Mouse (Mus musculus): Measurements from ENCODE around the gene Col5a1. TPM values are rescaled to one million over a fixed set of nuclear protein-coding genes. Genes with fewer than 3 reads are reported as not detected.

Gene Col5a1
- polyA plus RNA-seq, 2 experiments = 6.2 to 6.8 TPM

DNA sequence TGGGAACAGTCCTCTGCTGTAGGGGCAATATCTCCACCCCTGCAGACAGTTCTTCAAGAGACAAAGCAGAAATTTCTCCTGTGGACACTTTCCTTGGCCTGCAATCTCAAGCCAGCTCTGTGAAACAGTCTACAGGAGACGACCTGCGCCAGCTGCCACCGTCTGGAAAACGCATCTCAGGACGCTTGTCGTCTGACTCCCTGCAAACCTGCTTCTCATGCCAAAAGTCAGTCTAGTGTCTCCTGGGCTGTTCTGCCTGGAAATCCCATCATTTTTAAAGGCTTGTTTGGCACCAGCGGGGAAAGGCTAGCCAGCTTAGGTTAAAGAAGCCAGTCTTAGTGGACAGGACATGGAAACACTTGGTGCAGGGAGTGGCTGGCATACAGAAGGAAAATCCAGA is 2.9 kb upstream of the Col5a1 start:
- Histone ChIP-seq H3K27me3 (ENCODE audit: control insufficient read depth, insufficient read depth, low read length) (peaks cover 32% of the 10 kb centered on the region), H3K9ac (replicated peaks) (no peak overlapping the region), H3K27ac (no peak overlapping the region), H3K4me3 (ENCODE audit: insufficient read depth in 1 of 2, low read depth in 2 of 2, low read length in 2 of 2) (no peak overlapping the region), H3K4me2 (ENCODE audit: low read depth) (no peak overlapping the region), H3K9me3 (ENCODE audit: control insufficient read depth, low read length) (no peaks in the 10 kb centered on the region), H3K4me1 (replicated peaks; ENCODE audit: control insufficient read depth in 2 of 2, insufficient read depth in 2 of 2, low read length in 1 of 2) (no peaks in the 10 kb centered on the region), H3K36me3 (replicated peaks; ENCODE audit: control insufficient read depth, insufficient read depth, low read depth) (no peaks in the 10 kb centered on the region)
- no peak for DNase-seq (ENCODE audit: low read depth in 3 of 3, low spot score in 3 of 3)
- WGBS (ENCODE audit: insufficient replicate concordance) = 68% methylated on average over 7 of the region's 7 CpGs
- ATAC-seq (ENCODE audit: insufficient read depth) = no peak
- TF ChIP-seq EP300 (IDR thresholded peaks at IDR 0.05; ENCODE audit: low read depth) = no peak
- TF ChIP-seq CTCF (IDR thresholded peaks at IDR 0.05; ENCODE audit: low read depth) = no peak

DNA sequence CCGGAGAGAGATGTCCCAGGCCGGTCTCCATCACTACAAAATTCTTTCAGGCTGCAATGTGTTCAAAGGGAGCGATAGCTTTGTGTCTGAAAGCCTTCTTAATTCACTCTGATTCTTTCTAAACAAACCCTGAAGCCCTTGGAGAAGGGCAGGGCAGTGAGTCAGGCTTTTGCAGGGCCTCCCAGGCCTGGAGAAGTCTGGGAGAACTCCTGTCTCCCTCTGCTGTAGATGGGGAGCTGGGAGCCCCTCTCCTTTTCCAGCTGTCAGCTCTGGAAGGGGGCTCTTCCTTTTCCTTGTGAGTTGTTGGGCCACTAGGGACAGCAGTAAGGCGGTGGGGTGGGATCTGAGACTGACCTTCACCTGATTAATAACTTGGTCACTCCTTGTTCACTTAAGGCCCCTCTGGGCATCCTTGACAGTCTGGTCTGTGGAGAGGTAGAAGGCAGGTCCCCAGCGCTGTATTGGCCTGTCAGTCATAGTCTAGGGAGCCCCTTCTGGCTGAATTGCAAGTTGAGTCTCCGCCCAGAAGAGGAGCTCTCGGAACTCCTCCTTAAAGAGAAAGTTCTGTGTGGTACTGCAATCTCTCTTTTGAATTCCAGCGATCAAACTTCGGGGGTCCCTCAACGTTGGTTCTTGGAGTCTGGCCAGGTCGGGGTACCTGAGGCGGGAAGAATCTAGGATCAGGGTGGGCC is 623 bp upstream of the Col5a1 start:
- 12% methylated on average over 12 of the region's 12 CpGs for WGBS (ENCODE audit: insufficient replicate concordance)
- Histone ChIP-seq H3K4me1 (replicated peaks; ENCODE audit: control insufficient read depth in 2 of 2, insufficient read depth in 2 of 2, low read length in 1 of 2) (no peaks in the 10 kb centered on the region), H3K27ac (no peak overlapping the region), H3K4me3 (ENCODE audit: insufficient read depth in 1 of 2, low read depth in 2 of 2, low read length in 2 of 2) (peak overlapping the region; percentile 47 to 54), H3K27me3 (ENCODE audit: control insufficient read depth, insufficient read depth, low read length) (peaks cover 33% of the 10 kb centered on the region), H3K9me3 (ENCODE audit: control insufficient read depth, low read length) (no peaks in the 10 kb centered on the region), H3K4me2 (ENCODE audit: low read depth) (peak overlapping the region; percentile 52), H3K9ac (replicated peaks) (no peak overlapping the region), H3K36me3 (replicated peaks; ENCODE audit: control insufficient read depth, insufficient read depth, low read depth) (no peaks in the 10 kb centered on the region)
- TF ChIP-seq EP300 (IDR thresholded peaks at IDR 0.05; ENCODE audit: low read depth) (no peak), CTCF (IDR thresholded peaks at IDR 0.05; ENCODE audit: low read depth) (no peak)
- DNase-seq (ENCODE audit: low read depth in 3 of 3, low spot score in 3 of 3) = no peak
- ATAC-seq (ENCODE audit: insufficient read depth) = no peak

DNA sequence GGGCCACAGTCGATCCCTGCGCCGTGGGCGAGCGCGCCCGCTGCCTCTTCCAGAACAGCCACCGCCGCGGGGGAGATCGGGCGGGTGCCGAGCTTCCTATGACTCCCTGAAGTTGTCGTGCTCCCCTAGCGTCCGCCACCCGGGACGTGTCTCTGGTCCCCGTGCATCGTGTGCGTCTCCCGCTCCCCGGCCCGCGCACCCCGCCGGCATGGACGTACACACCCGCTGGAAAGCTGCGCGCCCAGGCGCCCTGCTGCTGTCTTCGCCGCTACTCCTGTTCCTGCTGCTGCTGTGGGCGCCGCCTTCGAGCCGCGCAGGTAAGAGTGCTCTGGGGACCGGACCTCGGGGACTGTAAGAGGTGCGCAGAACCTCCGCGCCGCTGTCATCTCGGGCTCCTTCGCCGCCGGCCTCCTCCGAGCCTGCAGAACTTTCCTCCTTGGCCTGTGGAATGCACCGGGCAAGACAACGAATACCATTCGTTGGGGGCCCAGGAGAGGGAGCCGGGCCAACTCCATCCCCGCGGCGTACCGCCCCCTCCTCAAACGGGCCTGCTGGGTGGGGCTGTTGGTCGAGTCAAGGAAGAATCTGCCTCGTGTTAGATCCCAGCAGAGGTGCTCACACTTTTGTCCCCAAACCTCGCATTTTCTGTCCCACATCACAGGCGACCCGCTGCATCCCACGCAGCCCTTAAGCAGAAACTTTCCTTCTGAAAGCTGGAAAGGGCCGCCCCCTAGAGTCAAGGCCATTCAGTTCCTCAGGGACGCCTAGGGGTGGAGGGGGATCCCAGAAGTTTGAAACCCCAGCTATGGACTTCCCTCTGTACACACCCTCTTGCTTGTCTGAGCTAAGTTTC is 609 bp downstream of the Col5a1 start:
- TF ChIP-seq EP300 (IDR thresholded peaks at IDR 0.05; ENCODE audit: low read depth) (no peak), CTCF (IDR thresholded peaks at IDR 0.05; ENCODE audit: low read depth) (peak; percentile 30)
- WGBS (ENCODE audit: insufficient replicate concordance) = under 1% methylated on average over 67 of the region's 67 CpGs
- ATAC-seq (ENCODE audit: insufficient read depth) (no peak), DNase-seq (ENCODE audit: low read depth in 3 of 3, low spot score in 3 of 3) (no peak)
- Histone ChIP-seq H3K27ac (no peak overlapping the region), H3K9me3 (ENCODE audit: control insufficient read depth, low read length) (no peaks in the 10 kb centered on the region), H3K4me3 (ENCODE audit: insufficient read depth in 1 of 2, low read depth in 2 of 2, low read length in 2 of 2) (peak overlapping the region; percentile 39 to 47), H3K4me2 (ENCODE audit: low read depth) (peak overlapping the region; percentile 52), H3K36me3 (replicated peaks; ENCODE audit: control insufficient read depth, insufficient read depth, low read depth) (no peaks in the 10 kb centered on the region), H3K4me1 (replicated peaks; ENCODE audit: control insufficient read depth in 2 of 2, insufficient read depth in 2 of 2, low read length in 1 of 2) (no peaks in the 10 kb centered on the region), H3K9ac (replicated peaks) (no peak overlapping the region), H3K27me3 (ENCODE audit: control insufficient read depth, insufficient read depth, low read length) (peaks cover 33% of the 10 kb centered on the region)

DNA sequence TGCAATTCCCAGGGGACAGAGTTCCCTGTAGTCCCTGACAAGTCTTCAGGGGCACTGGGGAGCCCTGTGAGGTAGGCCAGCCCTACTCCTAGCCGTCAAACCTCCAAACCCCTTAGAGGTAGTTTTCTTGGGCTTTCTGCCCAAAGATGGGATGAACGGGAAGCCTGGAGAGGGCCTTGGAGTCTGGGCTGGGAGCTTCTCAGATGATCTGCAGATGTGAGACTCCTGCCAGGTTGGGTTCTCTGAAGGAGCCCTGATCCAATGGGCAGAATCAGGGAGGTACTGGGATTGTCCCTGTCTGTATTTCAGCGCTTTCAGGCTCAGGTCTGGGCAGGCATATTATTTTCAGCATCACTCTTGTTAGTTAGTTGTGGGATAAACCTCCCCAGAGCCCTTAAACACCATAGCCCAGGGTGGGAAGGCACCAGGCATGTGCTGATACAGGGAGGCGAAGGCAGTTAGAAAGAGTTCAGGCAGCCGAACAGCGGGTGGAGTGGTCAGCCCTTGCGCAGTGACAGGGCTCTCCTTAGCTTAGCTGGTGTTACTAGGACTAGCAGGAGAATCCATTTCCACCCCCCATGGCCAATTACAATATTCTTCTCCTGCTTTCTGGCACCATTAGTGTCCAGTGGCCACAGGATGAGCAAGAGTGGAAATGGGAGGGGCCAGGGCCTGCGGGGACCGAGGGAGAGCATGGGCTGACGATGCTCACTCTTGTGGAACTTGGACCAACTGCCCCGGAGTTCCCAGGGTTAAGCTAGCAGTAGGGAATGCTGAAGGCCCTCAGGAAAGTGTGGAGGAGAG is 1.4 kb downstream of the Col5a1 start:
- TF ChIP-seq EP300 (IDR thresholded peaks at IDR 0.05; ENCODE audit: low read depth) (no peak), CTCF (IDR thresholded peaks at IDR 0.05; ENCODE audit: low read depth) (no peak)
- Histone ChIP-seq H3K4me3 (ENCODE audit: insufficient read depth in 1 of 2, low read depth in 2 of 2, low read length in 2 of 2) (peak overlapping the region; percentile 4 to 39; a peak in 2 of 4 replicates), H3K36me3 (replicated peaks; ENCODE audit: control insufficient read depth, insufficient read depth, low read depth) (no peaks in the 10 kb centered on the region), H3K4me2 (ENCODE audit: low read depth) (no peak overlapping the region), H3K9me3 (ENCODE audit: control insufficient read depth, low read length) (no peaks in the 10 kb centered on the region), H3K27ac (no peak overlapping the region), H3K9ac (replicated peaks) (no peak overlapping the region), H3K27me3 (ENCODE audit: control insufficient read depth, insufficient read depth, low read length) (peaks cover 33% of the 10 kb centered on the region), H3K4me1 (replicated peaks; ENCODE audit: control insufficient read depth in 2 of 2, insufficient read depth in 2 of 2, low read length in 1 of 2) (no peaks in the 10 kb centered on the region)
- ATAC-seq (ENCODE audit: insufficient read depth) = no peak
- DNase-seq (ENCODE audit: low read depth in 3 of 3, low spot score in 3 of 3) = no peak
- WGBS (ENCODE audit: insufficient replicate concordance) = 28% methylated on average over 11 of the region's 11 CpGs
